Mouse (Mus musculus) heart, embryonic 15.5 days (tissue): ENCODE results near the gene C130026I21Rik. TPM values are rescaled to one million over a fixed set of nuclear protein-coding genes. Genes with fewer than 3 reads are reported as not detected.
"Not testable (repeated sequence)": the region's sequence is repeated elsewhere in the genome, so short reads cannot be mapped to it uniquely, and the experiment has no call there.

Source experiments
- ATAC-seq: fragments of 200-750 bp; cut with Nextera tagmentation; replicated peaks from 2 replicates; pipeline ENCODE4 v1.8.0; 2017; ENCODE audit warnings: low read depth, moderate TSS enrichment; ENCODE audit not compliant: insufficient number of reproducible peaks, insufficient read depth, low FRiP score
- H3K27ac ChIP-seq: fragments of 300-500 bp; sonication (generic); 2 replicates; pipeline ENCODE4 v1.5.1; 2015; ENCODE audit warnings: mild to moderate bottlenecking, inconsistent platforms
- H3K27me3 ChIP-seq: fragments of 300-500 bp; sonication (generic); 2 replicates; pipeline ENCODE4 v1.6.1; 2015; ENCODE audit warnings: inconsistent platforms
- H3K36me3 ChIP-seq: fragments of 300-500 bp; sonication (generic); 2 replicates; pipeline ENCODE4 v1.6.1; 2015; ENCODE audit warnings: mild to moderate bottlenecking, inconsistent platforms
- H3K4me1 ChIP-seq: fragments of 300-500 bp; sonication (generic); replicated peaks from 2 replicates; pipeline ENCODE4 v1.6.1; 2015; ENCODE audit warnings: inconsistent platforms
- H3K4me2 ChIP-seq: fragments of 300-500 bp; sonication (generic); 2 replicates; pipeline ENCODE4 v1.6.1; 2015; ENCODE audit warnings: inconsistent platforms, mild to moderate bottlenecking, moderate library complexity
- H3K4me3 ChIP-seq: fragments of 300-500 bp; sonication (generic); 2 replicates; pipeline ENCODE4 v1.5.1; 2015; ENCODE audit warnings: mild to moderate bottlenecking, inconsistent platforms
- H3K9ac ChIP-seq: fragments of 300-500 bp; sonication (generic); 2 replicates; pipeline ENCODE4 v1.6.1; 2015; ENCODE audit warnings: mild to moderate bottlenecking, inconsistent platforms
- H3K9me3 ChIP-seq: fragments of 300-500 bp; sonication (generic); replicated peaks from 2 replicates; pipeline ENCODE4 v1.6.1; 2016; ENCODE audit warnings: inconsistent platforms
- WGBS: fragments of 180-500 bp; shearing (Covaris S2); methylation state at CpG from one replicate; pipeline ENCODE4 v1.1.7; 2015; ENCODE audit warnings: mixed read lengths; 5-methylcytosine and 5-hydroxymethylcytosine counted together
- polyA plus RNA-seq: library from polyadenylated mRNA; unstranded; fragments of >200 nt; fragmentation: Nextera tagmentation; extraction: Ambion mirVana; gene quantifications from 2 replicates; pipeline ENCODE4 v1.2.1, GENCODE M21; 2015

C130026I21Rik gene
- polyA plus RNA-seq: not detected in 2 replicates

DNA sequence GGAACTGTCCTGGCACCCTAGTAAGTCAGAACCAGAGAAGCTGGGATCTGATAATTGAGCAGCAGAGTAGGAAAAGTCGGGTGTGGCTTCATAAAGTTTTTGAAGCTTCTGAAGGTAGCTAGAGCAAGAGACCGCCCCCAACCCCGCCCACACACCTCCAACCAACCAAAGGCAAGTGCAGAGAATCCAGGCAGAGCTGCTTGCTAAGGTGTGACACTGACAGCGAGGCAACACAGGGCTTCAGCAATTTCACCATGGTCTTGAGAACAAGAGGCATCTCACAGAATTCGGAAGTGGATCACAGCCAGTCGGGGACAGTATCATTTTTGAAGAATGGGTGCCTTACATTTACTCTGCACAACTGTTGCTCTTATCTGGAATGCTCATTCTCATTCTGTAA is at the start of gene C130026I21Rik:
Gene C130026I21Rik (minus strand): TSS at position 101 of the 400 bp plus-strand sequence.
- H3K27ac ChIP-seq, H3K4me3 ChIP-seq, H3K9me3 ChIP-seq, H3K9ac ChIP-seq, H3K27me3 ChIP-seq, H3K4me1 ChIP-seq, ATAC-seq, H3K4me2 ChIP-seq, H3K36me3 ChIP-seq: not testable (repeated sequence)
- WGBS: no CpG with 5 or more reads among the region's 6 CpGs

DNA sequence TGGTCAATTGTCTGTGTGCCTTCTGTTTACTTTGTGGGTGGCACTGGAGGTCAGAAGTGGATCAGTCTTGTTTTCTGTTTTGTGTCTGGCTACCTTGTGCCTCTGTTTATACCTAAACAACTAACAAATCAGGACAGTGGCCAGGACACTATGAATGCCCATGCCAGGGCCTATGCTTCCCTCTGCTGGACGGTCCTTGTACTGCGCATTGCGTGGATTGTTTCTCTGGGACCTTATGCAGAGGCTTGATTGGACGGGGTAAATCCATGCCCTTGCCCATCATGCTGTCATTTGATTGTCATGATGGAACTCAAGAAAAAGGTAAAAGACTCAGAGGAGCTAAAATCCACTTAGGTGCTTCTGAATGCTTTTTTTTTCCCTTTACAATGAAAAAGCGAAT is 16.7 kb upstream of the C130026I21Rik start:
- not testable (repeated sequence) for H3K4me1 ChIP-seq, H3K9me3 ChIP-seq, H3K27me3 ChIP-seq, H3K36me3 ChIP-seq, H3K9ac ChIP-seq, H3K4me3 ChIP-seq, H3K27ac ChIP-seq, ATAC-seq, H3K4me2 ChIP-seq
- 42% methylated on average over 4 of the region's 5 CpGs for WGBS

DNA sequence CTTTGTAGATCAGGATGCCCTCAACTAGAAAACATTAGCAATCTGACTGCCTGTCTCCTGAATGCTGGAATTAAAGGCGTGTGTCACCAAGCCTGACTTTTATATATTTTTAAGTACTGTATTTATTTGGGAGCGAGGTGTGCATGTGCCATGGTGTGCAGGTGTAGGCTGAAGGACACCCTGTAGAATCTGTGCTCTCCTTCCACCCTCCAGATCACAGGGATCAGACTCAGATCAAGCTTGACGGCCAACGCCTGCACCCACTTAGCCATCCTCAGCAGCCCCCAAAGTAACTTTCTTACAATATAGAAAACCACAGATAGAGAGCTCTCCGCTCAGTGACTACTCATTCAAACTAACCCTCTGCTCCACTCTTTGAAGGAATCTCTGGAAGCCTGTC is 6.1 kb upstream of the C130026I21Rik start:
- not testable (repeated sequence) for H3K9ac ChIP-seq, H3K27me3 ChIP-seq, H3K4me1 ChIP-seq, ATAC-seq, H3K27ac ChIP-seq, H3K4me3 ChIP-seq, H3K36me3 ChIP-seq, H3K4me2 ChIP-seq, H3K9me3 ChIP-seq
- WGBS: 71% methylated on average over 4 of the region's 5 CpGs

DNA sequence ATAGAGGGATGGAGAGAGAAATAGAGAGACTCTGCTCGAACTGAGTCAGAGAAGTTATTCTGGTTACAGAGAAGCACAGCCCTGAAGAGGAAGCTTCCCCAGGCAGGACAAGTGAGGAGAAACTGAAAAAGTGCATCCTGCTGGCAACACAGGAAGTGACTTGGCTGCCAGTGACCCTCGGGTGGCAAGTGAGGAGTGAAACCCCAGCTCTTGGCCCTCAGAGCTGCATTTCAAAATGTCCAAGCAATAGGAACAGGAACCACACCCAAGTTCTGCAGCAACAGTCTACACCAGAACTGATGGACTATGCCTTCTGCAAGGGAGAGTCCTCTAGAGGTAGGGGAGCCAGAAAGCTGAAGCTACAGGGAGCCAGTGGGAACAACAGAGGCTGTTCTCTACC is 11.7 kb downstream of the C130026I21Rik start:
- 50% methylated on average over 2 of the region's 2 CpGs for WGBS

DNA sequence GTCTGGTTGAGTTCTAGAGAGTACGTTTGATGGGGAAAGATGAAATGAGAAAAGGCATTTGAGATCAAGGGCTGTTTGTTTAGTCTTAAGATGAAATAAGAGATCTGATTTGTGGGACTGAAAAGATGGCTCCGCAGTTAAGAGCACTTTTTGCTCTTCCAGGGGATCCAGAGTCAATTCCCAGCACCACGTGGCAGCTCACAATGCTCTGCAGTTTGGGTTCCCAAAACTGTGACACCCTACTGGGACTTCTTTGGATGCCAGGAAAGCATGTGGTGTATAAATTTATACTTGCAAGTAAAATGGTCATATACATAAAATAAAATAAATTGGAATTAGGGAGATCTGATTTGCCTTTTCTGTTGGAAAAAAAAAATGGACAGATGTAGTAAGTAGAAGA is 15.1 kb downstream of the C130026I21Rik start:
- H3K4me3 ChIP-seq, H3K36me3 ChIP-seq, H3K9ac ChIP-seq, H3K4me2 ChIP-seq, H3K4me1 ChIP-seq, H3K27me3 ChIP-seq, H3K9me3 ChIP-seq, H3K27ac ChIP-seq, ATAC-seq: not testable (repeated sequence)
- WGBS: 50% methylated on average over 2 of the region's 3 CpGs

More for the DNA sequence above, 11.7 kb downstream of the C130026I21Rik start:
- not testable (repeated sequence) for H3K4me1 ChIP-seq, H3K4me2 ChIP-seq, ATAC-seq, H3K27ac ChIP-seq, H3K9ac ChIP-seq, H3K36me3 ChIP-seq, H3K27me3 ChIP-seq, H3K9me3 ChIP-seq, H3K4me3 ChIP-seq

DNA sequence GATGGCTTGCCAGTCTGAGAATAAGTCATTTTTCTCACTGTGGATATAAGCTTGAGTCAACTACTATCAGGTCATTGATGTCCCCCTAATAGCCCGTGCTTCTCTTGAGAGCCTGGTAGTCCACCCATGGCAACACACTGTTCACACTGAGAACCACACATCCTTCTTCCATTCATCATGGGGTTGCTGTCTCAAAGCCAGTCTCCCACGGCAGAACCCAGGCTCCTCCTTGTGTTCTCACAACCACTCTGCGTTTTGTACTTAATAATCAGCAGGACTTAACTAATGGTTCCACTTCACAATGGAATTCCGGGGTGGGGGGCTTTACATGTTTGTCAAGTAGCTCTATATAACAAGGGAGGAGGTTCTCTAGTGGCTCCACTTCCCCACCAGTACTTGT is 19.2 kb downstream of the C130026I21Rik start:
- not testable (repeated sequence) for ATAC-seq, H3K27me3 ChIP-seq, H3K4me3 ChIP-seq, H3K36me3 ChIP-seq, H3K9me3 ChIP-seq, H3K4me2 ChIP-seq, H3K27ac ChIP-seq, H3K4me1 ChIP-seq, H3K9ac ChIP-seq
- 68% methylated on average over 4 of the region's 4 CpGs for WGBS

DNA sequence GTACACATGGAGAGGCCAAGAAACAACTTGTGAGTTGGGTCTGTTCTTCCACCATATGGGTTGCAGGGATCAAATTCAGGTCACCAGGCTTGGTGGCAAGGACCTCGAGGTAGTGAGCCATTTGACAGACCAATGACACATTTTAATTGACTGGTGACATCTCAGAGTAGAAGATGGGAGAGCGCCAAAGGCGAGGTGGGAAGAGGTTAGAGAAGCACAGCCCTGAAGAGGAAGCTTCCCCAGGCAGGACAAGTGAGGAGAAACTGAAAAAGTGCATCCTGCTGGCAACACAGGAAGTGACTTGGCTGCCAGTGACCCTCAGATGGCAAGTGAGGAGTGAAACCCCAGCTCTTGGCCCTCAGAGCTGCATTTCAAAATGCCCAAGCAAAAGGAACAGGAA is 21.4 kb downstream of the C130026I21Rik start:
- not testable (repeated sequence) for H3K9me3 ChIP-seq, H3K4me1 ChIP-seq, H3K27ac ChIP-seq, H3K27me3 ChIP-seq, H3K4me2 ChIP-seq, H3K4me3 ChIP-seq, H3K36me3 ChIP-seq, H3K9ac ChIP-seq
- ATAC-seq: peak; percentile 70
- 55% methylated on average over 3 of the region's 3 CpGs for WGBS

DNA sequence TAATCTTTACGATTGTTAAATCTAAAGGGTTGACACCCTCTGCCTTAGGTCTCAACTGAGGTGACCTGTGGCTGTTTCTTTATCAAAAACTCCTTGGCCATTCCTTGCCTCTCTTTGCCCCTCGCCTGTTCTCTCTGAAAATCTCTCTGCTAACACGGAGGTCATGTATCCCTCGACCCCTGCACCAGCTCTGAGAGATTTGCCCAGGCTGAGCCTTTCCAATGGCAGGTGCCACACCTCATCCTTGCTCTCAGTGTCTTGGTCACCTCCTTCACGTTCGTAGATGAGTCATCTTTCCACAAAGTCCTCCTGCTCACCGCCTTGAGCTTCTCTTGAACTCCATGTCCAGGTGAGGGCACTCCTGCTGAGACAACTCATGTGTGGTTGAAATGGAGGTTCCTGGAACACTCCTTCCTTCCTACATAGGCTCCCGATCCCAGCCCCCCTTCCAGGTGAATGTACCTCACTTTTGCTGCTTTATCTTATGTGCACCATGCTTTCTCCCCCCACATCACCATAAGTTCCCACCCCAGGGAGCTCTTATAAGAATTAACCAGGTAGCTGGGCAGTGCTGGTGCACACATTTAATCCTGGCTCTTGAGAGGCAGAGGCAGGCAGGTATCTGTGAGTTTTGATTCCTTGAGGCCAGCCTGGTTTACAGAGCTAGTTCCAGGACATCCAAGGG is 23.4 kb downstream of the C130026I21Rik start:
- H3K4me1 ChIP-seq, ATAC-seq, H3K27me3 ChIP-seq, H3K9me3 ChIP-seq, H3K27ac ChIP-seq, H3K36me3 ChIP-seq, H3K4me2 ChIP-seq, H3K9ac ChIP-seq, H3K4me3 ChIP-seq: not testable (repeated sequence)
- 56% methylated on average over 8 of the region's 8 CpGs for WGBS

DNA sequence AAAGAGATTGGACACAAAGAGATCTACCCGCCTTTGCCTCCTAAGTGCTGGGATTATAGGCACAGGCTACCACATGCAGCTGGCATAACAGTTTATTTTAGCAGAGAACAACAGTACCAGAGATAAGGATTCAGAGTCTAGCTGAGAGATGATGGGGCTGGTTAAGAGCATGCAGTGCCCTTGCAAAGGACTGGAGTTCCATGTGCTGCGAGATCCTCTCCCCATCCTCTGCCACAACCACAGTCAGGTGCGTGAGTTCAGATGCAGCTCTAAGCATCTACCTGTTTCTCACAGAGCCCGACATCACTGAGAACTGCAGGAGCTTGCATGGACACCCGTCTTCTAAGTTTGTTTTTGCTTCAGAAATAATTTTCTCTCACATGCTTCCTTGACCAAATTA is 24.1 kb downstream of the C130026I21Rik start:
- ATAC-seq, H3K4me3 ChIP-seq, H3K9me3 ChIP-seq, H3K36me3 ChIP-seq, H3K4me1 ChIP-seq, H3K9ac ChIP-seq, H3K27me3 ChIP-seq, H3K4me2 ChIP-seq, H3K27ac ChIP-seq: not testable (repeated sequence)
- 67% methylated on average over 5 of the region's 5 CpGs for WGBS

DNA sequence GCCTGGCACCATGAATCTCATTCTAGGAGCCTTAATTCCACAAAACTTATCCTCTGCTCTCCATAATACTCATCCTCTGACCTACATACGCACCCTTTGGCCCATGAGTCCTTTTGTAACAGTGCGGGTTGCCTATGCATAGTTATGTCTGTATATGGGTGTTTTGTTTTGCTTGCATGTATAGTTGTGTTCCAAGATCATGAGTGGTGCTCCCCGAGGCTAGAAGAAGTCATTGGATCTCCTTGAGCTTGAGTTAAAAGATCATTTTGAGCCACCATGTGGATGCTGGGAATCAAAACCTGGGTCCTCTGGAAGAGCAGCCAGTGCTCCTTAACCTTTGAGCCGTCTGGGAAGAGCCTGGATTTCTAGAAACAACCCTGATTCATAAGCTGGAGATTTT is 25.4 kb downstream of the C130026I21Rik start:
- not testable (repeated sequence) for H3K36me3 ChIP-seq, H3K27me3 ChIP-seq, H3K4me1 ChIP-seq, H3K4me3 ChIP-seq, H3K4me2 ChIP-seq, H3K9me3 ChIP-seq, ATAC-seq, H3K27ac ChIP-seq, H3K9ac ChIP-seq
- WGBS: 53% methylated on average over 3 of the region's 4 CpGs

DNA sequence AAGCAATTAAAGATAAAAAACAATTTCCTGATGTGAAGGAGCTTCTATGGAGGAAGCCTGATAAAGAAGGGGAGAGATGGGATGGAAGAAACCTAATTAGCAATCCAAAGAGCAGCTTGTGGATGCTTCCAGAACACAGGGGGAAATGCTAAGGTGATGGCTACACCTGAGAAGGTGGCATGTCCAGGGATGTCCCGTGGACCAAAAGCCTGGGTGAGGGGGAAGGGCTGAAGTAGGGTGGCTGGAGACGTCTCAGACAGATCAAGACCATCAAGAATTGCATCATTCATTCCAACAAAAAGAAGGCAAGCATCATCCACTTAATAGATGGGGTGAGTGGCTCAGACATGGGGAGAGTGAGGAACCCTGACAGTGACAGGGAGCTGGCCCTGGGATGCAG is 27.3 kb downstream of the C130026I21Rik start:
- WGBS: 51% methylated on average over 2 of the region's 2 CpGs
- not testable (repeated sequence) for ATAC-seq, H3K4me3 ChIP-seq, H3K36me3 ChIP-seq, H3K4me1 ChIP-seq, H3K9ac ChIP-seq, H3K27me3 ChIP-seq, H3K4me2 ChIP-seq, H3K27ac ChIP-seq
- peaks cover 13% of the 10 kb centered on the region for H3K9me3 ChIP-seq

DNA sequence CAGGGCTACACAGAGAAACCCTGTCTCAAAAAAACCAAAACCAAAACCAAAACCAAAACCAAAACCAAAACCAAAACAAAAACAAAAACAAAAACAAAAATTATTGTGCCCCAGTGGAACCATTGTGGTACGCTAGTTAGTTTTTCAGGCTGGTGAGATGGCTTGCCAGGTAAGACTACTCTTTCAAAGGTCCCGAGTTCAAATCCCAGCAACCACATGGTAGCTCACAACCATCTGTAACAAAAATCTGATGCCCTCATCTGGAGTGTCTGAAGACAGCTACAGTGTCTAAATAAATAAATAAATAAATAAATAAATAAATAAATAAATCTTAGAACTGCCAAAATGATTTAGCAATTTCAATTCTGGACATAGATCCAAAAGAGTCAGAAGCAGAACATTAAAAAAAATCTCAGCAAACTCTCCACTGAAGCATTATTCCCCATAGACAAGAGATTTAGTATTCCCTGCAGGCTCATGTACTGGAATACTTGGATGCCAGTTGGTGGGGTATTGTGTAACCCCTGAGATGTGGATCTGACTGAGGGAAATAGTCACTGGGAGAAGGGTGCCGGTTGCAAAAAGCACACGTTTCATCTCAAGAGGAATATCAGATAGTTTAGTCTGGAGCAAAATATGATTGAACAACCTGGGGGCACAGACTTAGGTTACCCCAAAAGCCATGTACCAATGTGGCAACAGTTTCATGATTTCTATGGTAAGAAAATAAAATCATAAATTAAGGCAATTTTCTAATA is 31.2 kb downstream of the C130026I21Rik start:
- H3K4me2 ChIP-seq, H3K36me3 ChIP-seq, H3K27me3 ChIP-seq, H3K4me1 ChIP-seq, H3K4me3 ChIP-seq, ATAC-seq, H3K9me3 ChIP-seq, H3K9ac ChIP-seq, H3K27ac ChIP-seq: not testable (repeated sequence)
- WGBS: 61% methylated on average over 4 of the region's 4 CpGs
